Mouse (Mus musculus): ENCODE data around the gene Vrk3. TPM values are rescaled to one million over a fixed set of nuclear protein-coding genes. Genes with fewer than 3 reads are reported as not detected.
"Not testable (repeated sequence)": the region's sequence is repeated elsewhere in the genome, so short reads cannot be mapped to it uniquely, and the experiment has no call there.

The Vrk3 gene
- polyA plus RNA-seq, 1 experiment from 2014 or later: 45.3 TPM

- H3K9ac ChIP-seq (ENCODE audit: low read depth, low read length): no peak overlapping the region
- no peaks in the 10 kb centered on the region for H3K4me1 ChIP-seq (replicated peaks; ENCODE audit: insufficient read depth, low read length)
- no peak overlapping the region for H3K4me3 ChIP-seq (replicated peaks; ENCODE audit: low read depth, low read length)
- no peaks in the 10 kb centered on the region for H3K9me3 ChIP-seq (replicated peaks; ENCODE audit: low read length)
- ATAC-seq (replicated peaks; ENCODE audit: low FRiP score, low read depth): no peak
- H3K27ac ChIP-seq: no peak overlapping the region
- WGBS: 92% methylated on average over 5 of the region's 5 CpGs
- DNase-seq (ENCODE audit: low spot score): no peak
- H3K4me2 ChIP-seq (ENCODE audit: low read length): no peak overlapping the region
- no peak for TF ChIP-seq CTCF (IDR thresholded peaks at IDR 0.05; ENCODE audit: low read depth)
- no peaks in the 10 kb centered on the region for H3K36me3 ChIP-seq (ENCODE audit: insufficient read depth, low read length)
- H3K27me3 ChIP-seq (ENCODE audit: insufficient read depth, low read length): no peaks in the 10 kb centered on the region
Measured at GRCm38 (mm10) chr7:44707169-44707675, 41.0 kb upstream of the Vrk3 start.

- H3K27me3 ChIP-seq (ENCODE audit: insufficient read depth, low read length); H3K4me3 ChIP-seq (replicated peaks; ENCODE audit: low read depth, low read length); H3K36me3 ChIP-seq (ENCODE audit: insufficient read depth, low read length); H3K9me3 ChIP-seq (replicated peaks; ENCODE audit: low read length); H3K4me1 ChIP-seq (replicated peaks; ENCODE audit: insufficient read depth, low read length); DNase-seq (ENCODE audit: low spot score); H3K27ac ChIP-seq; H3K4me2 ChIP-seq (ENCODE audit: low read length); ATAC-seq (replicated peaks; ENCODE audit: low FRiP score, low read depth); H3K9ac ChIP-seq (ENCODE audit: low read depth, low read length): not testable (repeated sequence)
- 77% methylated on average over 5 of the region's 6 CpGs for WGBS
Measured at GRCm38 (mm10) chr7:44708093-44708492, 40.1 kb upstream of the Vrk3 start.

DNA sequence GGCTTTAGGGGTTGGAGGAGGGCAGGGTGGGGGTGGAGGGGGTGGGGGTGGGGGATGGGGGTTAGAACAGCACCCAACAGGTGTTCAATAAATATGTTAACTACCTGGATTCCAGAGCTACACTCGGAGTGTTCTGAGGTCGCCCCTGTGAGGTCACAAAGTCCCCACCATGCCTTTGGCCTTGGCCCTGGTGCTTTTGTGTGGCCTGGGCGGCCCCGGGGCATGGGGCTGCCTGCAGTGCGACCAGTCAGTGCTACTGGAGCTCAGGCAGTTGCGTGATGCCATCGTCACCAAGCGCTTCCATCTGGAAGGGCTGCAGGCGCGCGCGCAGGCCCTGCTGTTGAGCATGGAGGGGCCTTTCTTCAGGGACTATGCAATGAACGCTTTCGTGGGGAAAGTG is 39.6 kb upstream of the Vrk3 start, which contains the start of gene Izumo2:
Izumo2 (plus strand) TSS at position 169 of the 400 bp plus-strand sequence.
- Histone ChIP-seq H3K4me1 (replicated peaks; ENCODE audit: insufficient read depth, low read length) (no peaks in the 10 kb centered on the region), H3K9me3 (replicated peaks; ENCODE audit: low read length) (no peaks in the 10 kb centered on the region), H3K36me3 (ENCODE audit: insufficient read depth, low read length) (no peaks in the 10 kb centered on the region), H3K9ac (ENCODE audit: low read depth, low read length) (no peak within 1 kb of the TSS), H3K27me3 (ENCODE audit: insufficient read depth, low read length) (no peaks in the 10 kb centered on the region), H3K27ac (no peak within 1 kb of the TSS), H3K4me3 (replicated peaks; ENCODE audit: low read depth, low read length) (no peak within 1 kb of the TSS), H3K4me2 (ENCODE audit: low read length) (no peak within 1 kb of the TSS)
- DNase-seq (ENCODE audit: low spot score) (no peak), ATAC-seq (replicated peaks; ENCODE audit: low FRiP score, low read depth) (no peak)
- no peak for TF ChIP-seq CTCF (IDR thresholded peaks at IDR 0.05; ENCODE audit: low read depth)
- WGBS: 72% methylated on average over 14 of the region's 14 CpGs

- DNase-seq (ENCODE audit: low spot score) (no peak), ATAC-seq (replicated peaks; ENCODE audit: low FRiP score, low read depth) (no peak)
- Histone ChIP-seq H3K4me3 (replicated peaks; ENCODE audit: low read depth, low read length) (no peak overlapping the region), H3K27ac (no peak overlapping the region), H3K27me3 (ENCODE audit: insufficient read depth, low read length) (no peaks in the 10 kb centered on the region), H3K9ac (ENCODE audit: low read depth, low read length) (no peak overlapping the region), H3K9me3 (replicated peaks; ENCODE audit: low read length) (no peaks in the 10 kb centered on the region), H3K36me3 (ENCODE audit: insufficient read depth, low read length) (no peaks in the 10 kb centered on the region), H3K4me1 (replicated peaks; ENCODE audit: insufficient read depth, low read length) (no peaks in the 10 kb centered on the region), H3K4me2 (ENCODE audit: low read length) (no peak overlapping the region)
- no peak for TF ChIP-seq CTCF (IDR thresholded peaks at IDR 0.05; ENCODE audit: low read depth)
- WGBS: 88% methylated on average over 5 of the region's 5 CpGs
Measured at GRCm38 (mm10) chr7:44709881-44710280, 38.3 kb upstream of the Vrk3 start.

GRCm38 (mm10) chr7:44722058-44722457 is 26.2 kb upstream of the Vrk3 start:
- TF ChIP-seq CTCF (IDR thresholded peaks at IDR 0.05; ENCODE audit: low read depth): no peak
- Histone ChIP-seq H3K9me3 (replicated peaks; ENCODE audit: low read length) (no peaks in the 10 kb centered on the region), H3K27me3 (ENCODE audit: insufficient read depth, low read length) (no peaks in the 10 kb centered on the region), H3K4me2 (ENCODE audit: low read length) (no peak overlapping the region), H3K4me3 (replicated peaks; ENCODE audit: low read depth, low read length) (no peak overlapping the region), H3K27ac (no peak overlapping the region), H3K9ac (ENCODE audit: low read depth, low read length) (no peak overlapping the region), H3K36me3 (ENCODE audit: insufficient read depth, low read length) (no peaks in the 10 kb centered on the region), H3K4me1 (replicated peaks; ENCODE audit: insufficient read depth, low read length) (no peaks in the 10 kb centered on the region)
- DNase-seq (ENCODE audit: low spot score) (no peak), ATAC-seq (replicated peaks; ENCODE audit: low FRiP score, low read depth) (no peak)
- whole genome bisulfite sequencing: 82% methylated on average over 5 of the region's 5 CpGs

DNA sequence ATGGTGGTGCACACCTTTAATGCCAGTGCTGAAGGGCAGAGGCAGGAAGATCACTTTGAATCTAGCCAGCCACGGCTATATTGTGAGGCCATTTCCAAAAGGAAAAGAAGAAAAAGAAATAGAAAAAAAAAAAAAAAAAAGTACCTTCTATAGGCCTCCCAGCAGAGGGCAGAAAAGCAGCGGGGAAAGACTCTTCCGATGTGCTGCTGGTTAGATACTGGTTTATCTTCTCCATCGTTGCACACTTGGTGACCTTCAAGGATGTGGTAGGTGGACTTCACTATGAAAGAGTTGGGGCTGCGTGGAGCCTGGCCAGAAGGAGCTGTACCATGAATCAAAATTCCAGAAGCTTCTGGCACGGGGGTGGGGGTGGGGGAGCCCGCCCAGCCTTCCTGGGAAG is 23.9 kb upstream of the Vrk3 start:
- Histone ChIP-seq H3K27me3 (ENCODE audit: insufficient read depth, low read length) (no peaks in the 10 kb centered on the region), H3K27ac (no peak overlapping the region), H3K9me3 (replicated peaks; ENCODE audit: low read length) (no peaks in the 10 kb centered on the region), H3K9ac (ENCODE audit: low read depth, low read length) (no peak overlapping the region), H3K4me1 (replicated peaks; ENCODE audit: insufficient read depth, low read length) (no peaks in the 10 kb centered on the region), H3K36me3 (ENCODE audit: insufficient read depth, low read length) (no peaks in the 10 kb centered on the region), H3K4me2 (ENCODE audit: low read length) (no peak overlapping the region), H3K4me3 (replicated peaks; ENCODE audit: low read depth, low read length) (no peak overlapping the region)
- 24% methylated on average over 7 of the region's 7 CpGs for WGBS
- peak; percentile 63 for TF ChIP-seq CTCF (IDR thresholded peaks at IDR 0.05; ENCODE audit: low read depth)
- ATAC-seq (replicated peaks; ENCODE audit: low FRiP score, low read depth) (no peak), DNase-seq (ENCODE audit: low spot score) (peak; percentile 45)

DNA sequence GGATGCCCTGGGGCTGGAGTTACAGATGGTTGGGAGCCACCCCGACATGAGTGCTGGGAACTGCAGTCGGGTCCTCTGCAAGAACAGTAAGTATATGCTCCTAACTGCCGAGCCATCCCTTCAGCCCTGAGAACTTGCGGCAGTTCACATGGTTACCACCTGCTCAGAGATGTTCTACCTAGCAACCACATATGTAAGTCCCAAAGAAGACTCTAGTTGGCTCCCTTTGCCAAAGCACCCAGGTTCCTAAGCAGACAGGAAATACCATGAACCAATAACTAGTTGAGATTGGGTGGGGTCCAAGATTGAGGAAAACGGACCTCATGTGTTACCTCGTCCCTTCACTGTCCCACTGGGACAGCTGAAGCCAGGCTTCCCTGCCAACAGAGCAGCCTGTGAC is 21.9 kb upstream of the Vrk3 start:
- no peaks in the 10 kb centered on the region for H3K9me3 ChIP-seq (replicated peaks; ENCODE audit: low read length)
- H3K4me1 ChIP-seq (replicated peaks; ENCODE audit: insufficient read depth, low read length): no peaks in the 10 kb centered on the region
- no peak for DNase-seq (ENCODE audit: low spot score)
- no peak overlapping the region for H3K9ac ChIP-seq (ENCODE audit: low read depth, low read length)
- TF ChIP-seq CTCF (IDR thresholded peaks at IDR 0.05; ENCODE audit: low read depth): no peak
- ATAC-seq (replicated peaks; ENCODE audit: low FRiP score, low read depth): no peak
- H3K27me3 ChIP-seq (ENCODE audit: insufficient read depth, low read length): no peaks in the 10 kb centered on the region
- WGBS: 71% methylated on average over 6 of the region's 6 CpGs
- H3K36me3 ChIP-seq (ENCODE audit: insufficient read depth, low read length): no peaks in the 10 kb centered on the region
- H3K4me3 ChIP-seq (replicated peaks; ENCODE audit: low read depth, low read length): no peak overlapping the region
- H3K4me2 ChIP-seq (ENCODE audit: low read length): no peak overlapping the region
- no peak overlapping the region for H3K27ac ChIP-seq
